Mouse (Mus musculus): ENCODE data around the gene Gnaq. TPM values are rescaled to one million over a fixed set of nuclear protein-coding genes. Genes with fewer than 3 reads are reported as not detected.

Gene Gnaq
- total RNA-seq, 1 experiment from 2014 or later: 14.8 TPM

- no peak for ATAC-seq (replicated peaks; ENCODE audit: insufficient number of reproducible peaks, low FRiP score, low TSS enrichment, poor library complexity, severe bottlenecking)
Measured at GRCm38 (mm10) chr19:16328074-16328850, 195.6 kb downstream of the Gnaq start.

- no peak for ATAC-seq (replicated peaks; ENCODE audit: insufficient number of reproducible peaks, low FRiP score, low TSS enrichment, poor library complexity, severe bottlenecking)
Measured at GRCm38 (mm10) chr19:16329056-16329455, 196.4 kb downstream of the Gnaq start.

GRCm38 (mm10) chr19:16329648-16330047 is 197.0 kb downstream of the Gnaq start:
- ATAC-seq (replicated peaks; ENCODE audit: insufficient number of reproducible peaks, low FRiP score, low TSS enrichment, poor library complexity, severe bottlenecking): no peak

GRCm38 (mm10) chr19:16330161-16330560 is 197.5 kb downstream of the Gnaq start:
- ATAC-seq (replicated peaks; ENCODE audit: insufficient number of reproducible peaks, low FRiP score, low TSS enrichment, poor library complexity, severe bottlenecking): peak; percentile 69

- no peak for ATAC-seq (replicated peaks; ENCODE audit: insufficient number of reproducible peaks, low FRiP score, low TSS enrichment, poor library complexity, severe bottlenecking)
Measured at GRCm38 (mm10) chr19:16331047-16331446, 198.4 kb downstream of the Gnaq start.

GRCm38 (mm10) chr19:16337866-16338530 is 205.4 kb downstream of the Gnaq start:
- no peak for ATAC-seq (replicated peaks; ENCODE audit: insufficient number of reproducible peaks, low FRiP score, low TSS enrichment, poor library complexity, severe bottlenecking)

GRCm38 (mm10) chr19:16339954-16340586 is 207.4 kb downstream of the Gnaq start:
- no peak for ATAC-seq (replicated peaks; ENCODE audit: insufficient number of reproducible peaks, low FRiP score, low TSS enrichment, poor library complexity, severe bottlenecking)

- ATAC-seq (replicated peaks; ENCODE audit: insufficient number of reproducible peaks, low FRiP score, low TSS enrichment, poor library complexity, severe bottlenecking): no peak
Measured at GRCm38 (mm10) chr19:16342702-16343101, 210.1 kb downstream of the Gnaq start.

GRCm38 (mm10) chr19:16345516-16345915 is 212.9 kb downstream of the Gnaq start:
- no peak for ATAC-seq (replicated peaks; ENCODE audit: insufficient number of reproducible peaks, low FRiP score, low TSS enrichment, poor library complexity, severe bottlenecking)

GRCm38 (mm10) chr19:16347037-16347436 is 214.4 kb downstream of the Gnaq start:
- ATAC-seq (replicated peaks; ENCODE audit: insufficient number of reproducible peaks, low FRiP score, low TSS enrichment, poor library complexity, severe bottlenecking): no peak

GRCm38 (mm10) chr19:16353701-16354136 is 221.1 kb downstream of the Gnaq start:
- ATAC-seq (replicated peaks; ENCODE audit: insufficient number of reproducible peaks, low FRiP score, low TSS enrichment, poor library complexity, severe bottlenecking): no peak

GRCm38 (mm10) chr19:16358148-16358547 is 225.5 kb downstream of the Gnaq start:
- no peak for ATAC-seq (replicated peaks; ENCODE audit: insufficient number of reproducible peaks, low FRiP score, low TSS enrichment, poor library complexity, severe bottlenecking)

GRCm38 (mm10) chr19:16358905-16359304 is 226.3 kb downstream of the Gnaq start:
- ATAC-seq (replicated peaks; ENCODE audit: insufficient number of reproducible peaks, low FRiP score, low TSS enrichment, poor library complexity, severe bottlenecking): no peak

GRCm38 (mm10) chr19:16366465-16367063 is 233.9 kb downstream of the Gnaq start:
- no peak for ATAC-seq (replicated peaks; ENCODE audit: insufficient number of reproducible peaks, low FRiP score, low TSS enrichment, poor library complexity, severe bottlenecking)

GRCm38 (mm10) chr19:16367218-16367617 is 234.6 kb downstream of the Gnaq start:
- ATAC-seq (replicated peaks; ENCODE audit: insufficient number of reproducible peaks, low FRiP score, low TSS enrichment, poor library complexity, severe bottlenecking): no peak

- no peak for ATAC-seq (replicated peaks; ENCODE audit: insufficient number of reproducible peaks, low FRiP score, low TSS enrichment, poor library complexity, severe bottlenecking)
Measured at GRCm38 (mm10) chr19:16371680-16372079, 239.0 kb downstream of the Gnaq start.

GRCm38 (mm10) chr19:16372752-16373486 is 240.3 kb downstream of the Gnaq start:
- ATAC-seq (replicated peaks; ENCODE audit: insufficient number of reproducible peaks, low FRiP score, low TSS enrichment, poor library complexity, severe bottlenecking): 0 out of 2 replicates have a peak, but pooled peaks have one; percentile 47

- no peak for ATAC-seq (replicated peaks; ENCODE audit: insufficient number of reproducible peaks, low FRiP score, low TSS enrichment, poor library complexity, severe bottlenecking)
Measured at GRCm38 (mm10) chr19:16375881-16376280, 243.2 kb downstream of the Gnaq start.

GRCm38 (mm10) chr19:16378565-16378964 is 245.9 kb downstream of the Gnaq start:
- ATAC-seq (replicated peaks; ENCODE audit: insufficient number of reproducible peaks, low FRiP score, low TSS enrichment, poor library complexity, severe bottlenecking): no peak

Data from monocyte, adult 5-6 weeks (primary cell).